24 mouse cellular contexts compared by ENCODE assay signal in genomic region chr11:35550036-35550435, GRCm38 (mm10).
DNase-seq lines count a peak whose midpoint lies in the region; ATAC-seq lines count a peak whose summit lies in the region.
"Had no signal": no experiment of that assay in that cellular context is flagged by ENCODE, and none has a peak within 500 bp of the region (broad histone marks: within the 10 kb centered on the region; RNA-seq: fewer than 3 reads in every experiment).

No protein-coding gene starts in this region.

- no peak overlapping the region for H3K9ac ChIP-seq in limb, embryonic 15.5 days
- H3K9ac ChIP-seq: heart, embryonic 12.5 days; limb, embryonic 13.5 days; liver, embryonic 12.5 days; liver, postnatal 0 days; midbrain, embryonic 13.5 days had no signal

- H3K27ac ChIP-seq in limb, embryonic 15.5 days = no peak overlapping the region
- H3K27ac ChIP-seq in limb, embryonic 10.5 days = no peak overlapping the region
- H3K27ac ChIP-seq: heart, adult 2 months; left cerebral cortex, adult 2 months; limb, embryonic 13.5 days; liver, embryonic 12.5 days; macrophage; midbrain, embryonic 13.5 days had no signal

- 72% methylated on average over 9 of the region's 9 CpGs for WGBS in limb, embryonic 15.5 days
- 91% methylated on average over 9 of the region's 9 CpGs for WGBS in limb, embryonic 10.5 days

- H3K27me3 ChIP-seq in limb, embryonic 15.5 days = peaks cover under 1% of the 10 kb centered on the region; the same call in 1 of the 2 replicates
- peaks cover 22% of the 10 kb centered on the region for H3K27me3 ChIP-seq in limb, embryonic 10.5 days (ENCODE audit: low read depth, poor library complexity, severe bottlenecking)

- H3K4me1 ChIP-seq in limb, embryonic 15.5 days = peaks cover 16% of the 10 kb centered on the region
- H3K4me1 ChIP-seq in limb, embryonic 10.5 days = peaks cover 36% of the 10 kb centered on the region
- H3K4me1 ChIP-seq: liver, embryonic 12.5 days had no signal

- H3K4me3 ChIP-seq in limb, embryonic 15.5 days = no peak overlapping the region
- no peak overlapping the region for H3K4me3 ChIP-seq in limb, embryonic 10.5 days
- H3K4me3 ChIP-seq: heart, adult 2 months; heart, embryonic 12.5 days; left cerebral cortex, adult 2 months; limb, embryonic 13.5 days; liver, embryonic 12.5 days; midbrain, embryonic 13.5 days had no signal

- ATAC-seq in limb, embryonic 15.5 days (ENCODE audit: insufficient number of reproducible peaks, low FRiP score, low TSS enrichment, low read depth) = 0 out of 2 replicates have a peak, but pooled peaks have one; percentile 44
- ATAC-seq: forebrain, embryonic 14.5 days; intestine, postnatal 0 days; liver, embryonic 12.5 days; liver, postnatal 0 days; midbrain, embryonic 13.5 days had no signal

- H3K9me3 ChIP-seq in limb, embryonic 15.5 days = no peaks in the 10 kb centered on the region
- H3K9me3 ChIP-seq in limb, embryonic 10.5 days (replicated peaks) = no peaks in the 10 kb centered on the region
- H3K9me3 ChIP-seq: heart, embryonic 12.5 days; limb, embryonic 13.5 days; liver, embryonic 12.5 days; midbrain, embryonic 13.5 days had no signal

- H3K36me3 ChIP-seq in limb, embryonic 15.5 days = no peaks in the 10 kb centered on the region
- H3K36me3 ChIP-seq in limb, embryonic 10.5 days = 0 out of 2 replicates have a peak, but pooled peaks cover 2% of the 10 kb centered on the region
- H3K36me3 ChIP-seq: heart, embryonic 12.5 days; limb, embryonic 13.5 days; liver, embryonic 12.5 days; midbrain, embryonic 13.5 days had no signal

- DNase-seq in cerebellum, adult 9-10 months = peak; percentile 23
- no peak for DNase-seq in cerebellum, postnatal 4 days (ENCODE audit: low spot score in 2 of 2)
- DNase-seq in limb, embryonic 10.5 days (ENCODE audit: low spot score) = no peak
- DNase-seq in cerebellum, adult 9-11 months = peak; percentile 12
- peak; percentile 11 for DNase-seq in fibroblast of lung, adult 2 months (ENCODE audit: low read depth)
- no peak for DNase-seq in kidney, postnatal 4 days
- DNase-seq: adrenal gland, postnatal 36 days; B cell, adult 2 months; gastrocnemius, postnatal 36 days; heart, adult 2 months; kidney, adult 9 months; kidney, postnatal 10 days; liver, postnatal 0 days; thymus, adult 2 months; thymus, postnatal 36 days had no signal

- no peak overlapping the region for H3K4me2 ChIP-seq in limb, embryonic 15.5 days
- H3K4me2 ChIP-seq: heart, embryonic 12.5 days; limb, embryonic 13.5 days; liver, embryonic 12.5 days; midbrain, embryonic 13.5 days had no signal

Comparison
In these comparisons a context has a peak if more than half of its experiments do, and no peak if none do; other contexts are left out.
1. DNase-seq: peak in cerebellum, adult 9-10 months (single experiment), cerebellum, adult 9-11 months (single experiment) and fibroblast of lung, adult 2 months (single experiment); none in cerebellum, postnatal 4 days (0 of 2), limb, embryonic 10.5 days (single experiment) and kidney, postnatal 4 days (0 of 2).